Mouse (Mus musculus) G1E (cell line): Measurements from ENCODE around the gene 9330182L06Rik. TPM values are rescaled to one million over a fixed set of nuclear protein-coding genes. Genes with fewer than 3 reads are reported as not detected.

ENCODE experiments used
- ATAC-seq: 2 replicates; pipeline ENCODE4 v1.8.0; 2016; ENCODE audit warnings: mild to moderate bottlenecking; ENCODE audit not compliant: insufficient number of reproducible peaks, poor library complexity, low FRiP score, severe bottlenecking; ENCODE audit errors: extremely low read depth
- DNase-seq: peaks from one replicate; pipeline ENCODE4 v3.0.0; 2012; ENCODE audit warnings: low spot score
- H3K27me3 ChIP-seq: 2 replicates; pipeline ENCODE4 v1.6.1; 2012; ENCODE audit warnings: mild to moderate bottlenecking, low read length, inconsistent platforms; ENCODE audit not compliant: insufficient read depth
- H3K36me3 ChIP-seq: replicated peaks from 2 replicates; pipeline ENCODE3; 2012; ENCODE audit warnings: mild to moderate bottlenecking, inconsistent platforms
- H3K4me1 ChIP-seq: 2 replicates; pipeline ENCODE4 v1.6.1; 2012; ENCODE audit warnings: low read depth, low read length, inconsistent platforms, mixed read lengths; ENCODE audit not compliant: insufficient read depth
- H3K4me3 ChIP-seq: 2 replicates; pipeline ENCODE4 v1.5.1; 2012; ENCODE audit warnings: low read depth, mild to moderate bottlenecking, inconsistent platforms, low read length, moderate library complexity, mixed read lengths
- H3K9me3 ChIP-seq: replicated peaks from 2 replicates; pipeline ENCODE4 v1.6.1; 2012; ENCODE audit warnings: inconsistent platforms
- CTCF ChIP-seq: IDR thresholded peaks from 2 replicates; pipeline ENCODE4 v1.5.1; 2012; ENCODE audit warnings: low read depth, low read length, inconsistent platforms, mixed read lengths
- GATA1 ChIP-seq: IDR thresholded peaks from 2 replicates; pipeline ENCODE4 v1.6.1; 2012; ENCODE audit warnings: borderline replicate concordance, low read length, inconsistent platforms, mixed read lengths
- GATA2 ChIP-seq: IDR thresholded peaks from 2 replicates; pipeline ENCODE4 v1.6.1; 2012; ENCODE audit warnings: low read depth, low read length, inconsistent platforms, borderline replicate concordance
- POLR2AphosphoS5 ChIP-seq: IDR thresholded peaks from 2 replicates; pipeline ENCODE4 v1.6.1; 2012; ENCODE audit warnings: low read depth, low read length, inconsistent platforms; ENCODE audit not compliant: insufficient replicate concordance
- TAL1 ChIP-seq: conservative IDR thresholded peaks from 2 replicates; pipeline ENCODE4 v1.6.1; 2012; ENCODE audit warnings: low read depth, low read length, inconsistent platforms, mixed read lengths
- polyA plus RNA-seq: library from polyadenylated mRNA; stranded (reverse); fragments of >175 nt; gene quantifications from 2 replicates; pipeline ENCODE4 v1.2.3, GENCODE M21; 2012
- total RNA-seq, 2 experiments: library from RNA; stranded (forward) in 1 of 2; stranded (reverse) in 1 of 2; fragments of 200-1000 nt in 1 of 2; fragments of >200 nt in 1 of 2; fragmentation: Nextera tagmentation in 1 of 2; gene quantifications; 2 replicates each; pipeline ENCODE4 v1.2.3; 2014 to 2017

The 9330182L06Rik gene
- total and polyA plus RNA-seq, 3 experiments, result 0.16 TPM; not detected in 2

DNA sequence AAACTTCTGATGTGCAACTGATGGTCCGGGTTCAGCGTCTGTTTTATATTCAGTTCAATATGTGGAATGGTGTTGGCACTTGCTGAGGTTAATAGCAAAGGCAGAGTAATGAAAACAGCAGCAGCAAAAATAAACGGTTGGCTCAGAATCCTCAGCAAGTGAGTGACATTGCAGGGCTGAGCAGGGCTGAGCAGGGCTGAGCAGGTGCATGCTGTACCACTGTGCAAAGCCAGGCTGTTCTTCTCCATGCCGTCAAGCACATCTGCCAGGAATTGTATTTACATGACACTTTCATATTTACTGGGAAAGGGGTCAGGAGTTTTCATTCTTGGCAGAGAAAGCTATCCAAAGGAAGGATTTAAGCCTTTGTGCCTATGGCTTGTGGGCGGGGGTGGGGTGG, 78.7 kb downstream of the 9330182L06Rik start:
- no peaks in the 10 kb centered on the region for H3K9me3 ChIP-seq
- no peaks in the 10 kb centered on the region for H3K4me1 ChIP-seq
- TF ChIP-seq GATA2 (no peak), POLR2AphosphoS5 (no peak), GATA1 (no peak), TAL1 (no peak), CTCF (no peak)
- ATAC-seq (no peak), DNase-seq (no peak)
- no peaks in the 10 kb centered on the region for H3K27me3 ChIP-seq
- no peaks in the 10 kb centered on the region for H3K36me3 ChIP-seq
- H3K4me3 ChIP-seq, result no peak overlapping the region

DNA sequence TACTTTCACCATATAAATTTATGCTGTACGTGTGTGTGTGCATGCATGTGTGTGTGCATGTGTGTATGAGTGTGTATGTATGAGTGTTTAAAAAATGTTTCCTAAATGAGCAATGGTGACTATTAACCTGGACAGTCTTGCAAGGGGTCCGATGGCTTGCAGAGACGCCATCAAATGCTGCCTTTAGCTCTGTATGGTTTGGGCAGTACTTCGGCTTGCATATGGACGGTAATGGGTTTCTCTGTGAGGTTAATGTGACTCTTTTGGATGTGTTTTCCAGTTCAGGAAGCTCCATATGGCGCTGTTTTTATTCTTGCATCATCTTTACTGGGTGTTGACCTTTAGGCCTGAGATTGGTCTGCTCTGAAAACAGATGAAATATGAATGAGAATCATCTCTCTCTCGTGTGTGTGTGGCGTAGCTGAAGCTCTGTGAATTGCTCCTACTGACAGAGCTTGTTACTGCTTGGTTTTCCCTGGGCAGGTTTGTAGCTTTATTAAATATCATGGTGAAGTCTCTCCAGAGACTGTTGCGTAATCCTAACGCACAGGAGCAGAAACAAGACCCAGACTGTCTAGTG, 79.2 kb downstream of the 9330182L06Rik start:
- H3K4me1 ChIP-seq, result no peaks in the 10 kb centered on the region
- H3K9me3 ChIP-seq, result no peaks in the 10 kb centered on the region
- no peaks in the 10 kb centered on the region for H3K27me3 ChIP-seq
- DNase-seq (no peak), ATAC-seq (no peak)
- no peaks in the 10 kb centered on the region for H3K36me3 ChIP-seq
- TF ChIP-seq CTCF, result no peak
- no peak for TF ChIP-seq POLR2AphosphoS5
- no peak for TF ChIP-seq GATA2
- TF ChIP-seq TAL1, result no peak
- no peak for TF ChIP-seq GATA1
- H3K4me3 ChIP-seq, result no peak overlapping the region

DNA sequence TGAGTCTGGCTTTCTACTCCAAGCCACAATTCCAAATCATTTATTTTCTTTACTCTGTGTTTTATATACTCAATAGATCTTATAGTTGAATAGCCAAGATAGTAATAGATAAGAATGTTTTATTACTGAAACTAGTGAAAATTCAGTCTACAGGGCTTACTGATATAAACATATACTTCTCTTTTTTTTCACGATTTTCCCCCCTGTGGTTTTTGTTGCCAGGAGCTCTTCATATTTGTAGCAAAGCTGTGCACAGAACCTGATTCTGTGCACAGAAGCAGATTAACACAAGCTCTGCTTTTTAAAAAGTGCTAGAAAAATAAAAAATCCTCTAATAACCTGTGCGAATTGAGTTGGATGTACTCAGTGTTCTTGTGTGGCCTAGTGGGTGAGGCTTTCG, 79.7 kb downstream of the 9330182L06Rik start:
- Histone ChIP-seq H3K9me3 (no peaks in the 10 kb centered on the region), H3K27me3 (no peaks in the 10 kb centered on the region), H3K36me3 (no peaks in the 10 kb centered on the region), H3K4me1 (no peaks in the 10 kb centered on the region), H3K4me3 (no peak overlapping the region)
- TF ChIP-seq TAL1, result no peak
- no peak for TF ChIP-seq GATA2
- no peak for TF ChIP-seq CTCF
- TF ChIP-seq POLR2AphosphoS5, result no peak
- no peak for TF ChIP-seq GATA1
- ATAC-seq (no peak), DNase-seq (no peak)

DNA sequence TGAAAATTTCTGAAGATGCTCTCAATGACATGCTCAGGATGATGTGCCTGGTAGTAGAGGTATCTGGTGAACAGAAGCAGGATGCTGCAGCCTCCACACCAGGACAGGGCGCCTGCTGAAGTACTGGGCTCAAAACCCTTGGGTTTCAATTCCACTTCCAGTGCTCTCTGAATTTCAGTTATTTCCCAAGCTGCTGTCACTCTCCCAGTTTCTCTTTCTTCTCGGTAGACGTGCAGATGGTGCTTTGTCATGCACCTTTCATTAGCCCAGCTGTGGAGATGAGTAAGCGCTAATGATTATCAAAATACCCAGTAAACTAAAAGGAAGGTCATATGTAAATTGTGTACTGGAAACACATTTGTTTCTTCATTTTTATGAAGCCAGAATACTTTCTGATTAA, 80.6 kb downstream of the 9330182L06Rik start:
- Histone ChIP-seq H3K9me3 (no peaks in the 10 kb centered on the region), H3K27me3 (no peaks in the 10 kb centered on the region), H3K4me1 (no peaks in the 10 kb centered on the region), H3K4me3 (no peak overlapping the region), H3K36me3 (no peaks in the 10 kb centered on the region)
- no peak for TF ChIP-seq GATA2
- TF ChIP-seq POLR2AphosphoS5, result no peak
- no peak for TF ChIP-seq TAL1
- no peak for TF ChIP-seq GATA1
- TF ChIP-seq CTCF, result no peak
- ATAC-seq (no peak), DNase-seq (no peak)

DNA sequence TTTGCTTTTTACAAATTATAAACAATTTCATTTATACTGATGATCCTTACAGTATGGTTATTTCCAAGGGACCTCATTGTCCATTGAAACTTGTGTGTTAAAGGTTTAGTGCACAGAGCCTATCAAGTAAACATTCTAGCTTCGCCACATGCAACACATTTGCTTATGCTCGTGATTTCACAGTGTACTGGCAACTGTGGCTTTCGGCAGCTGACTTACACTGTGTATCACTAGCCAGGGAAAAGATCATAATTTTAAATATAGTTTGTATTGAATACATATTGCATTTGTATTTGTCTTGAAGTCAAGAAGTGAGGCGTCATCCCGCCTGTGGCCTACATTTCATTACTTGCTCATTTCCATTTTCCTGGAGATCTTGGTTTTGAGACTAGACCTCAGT, 86.2 kb downstream of the 9330182L06Rik start:
- DNase-seq (no peak), ATAC-seq (no peak)
- TF ChIP-seq POLR2AphosphoS5, result no peak
- H3K4me1 ChIP-seq, result no peaks in the 10 kb centered on the region
- H3K9me3 ChIP-seq, result no peaks in the 10 kb centered on the region
- no peak overlapping the region for H3K4me3 ChIP-seq
- no peaks in the 10 kb centered on the region for H3K36me3 ChIP-seq
- no peaks in the 10 kb centered on the region for H3K27me3 ChIP-seq

DNA sequence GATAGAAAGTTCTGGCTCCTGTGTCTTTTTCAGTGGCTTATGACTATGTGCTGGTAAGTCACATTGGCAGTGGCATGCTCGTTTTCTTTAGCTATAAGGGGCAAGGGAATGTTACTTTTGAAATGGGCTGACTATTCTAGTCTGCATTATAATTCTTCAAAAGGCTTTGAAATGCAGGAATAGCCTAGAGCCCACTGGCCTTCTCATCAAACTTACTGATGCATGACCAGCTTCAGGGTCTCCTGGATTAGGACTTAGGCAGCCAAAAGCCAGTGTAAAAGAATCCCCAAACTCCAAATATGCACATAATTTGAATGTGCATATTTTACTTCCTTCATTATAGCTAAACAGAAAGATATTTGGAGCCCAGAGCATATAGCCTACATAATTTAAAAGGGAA, 86.7 kb downstream of the 9330182L06Rik start:
- Histone ChIP-seq H3K36me3 (no peaks in the 10 kb centered on the region), H3K27me3 (no peaks in the 10 kb centered on the region), H3K9me3 (no peaks in the 10 kb centered on the region), H3K4me3 (no peak overlapping the region), H3K4me1 (no peaks in the 10 kb centered on the region)
- DNase-seq (no peak), ATAC-seq (no peak)
- no peak for TF ChIP-seq CTCF
- no peak for TF ChIP-seq GATA1
- no peak for TF ChIP-seq POLR2AphosphoS5
- no peak for TF ChIP-seq GATA2

DNA sequence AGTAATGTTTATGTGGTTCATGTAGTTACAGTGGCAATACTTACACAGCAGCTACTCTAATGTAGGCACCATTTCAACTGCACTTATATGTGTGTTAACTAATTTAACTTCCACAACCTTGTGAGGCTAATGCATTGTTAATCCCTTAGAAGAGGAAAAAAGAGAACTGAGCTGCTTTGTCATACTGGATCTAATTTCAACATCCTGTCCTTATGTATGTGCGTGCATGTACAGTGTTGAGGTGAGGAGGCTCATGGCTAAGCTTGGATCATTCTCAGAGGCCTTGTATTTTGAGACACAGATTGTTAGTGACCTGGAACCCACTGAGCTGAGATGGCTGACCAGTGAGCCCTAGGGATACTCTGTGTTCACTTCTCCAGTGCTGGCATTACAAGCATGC, 88.3 kb downstream of the 9330182L06Rik start:
- Histone ChIP-seq H3K4me1 (no peaks in the 10 kb centered on the region), H3K36me3 (no peaks in the 10 kb centered on the region), H3K9me3 (no peaks in the 10 kb centered on the region), H3K27me3 (no peaks in the 10 kb centered on the region), H3K4me3 (no peak overlapping the region)
- DNase-seq (no peak), ATAC-seq (no peak)
- TF ChIP-seq GATA2 (no peak), GATA1 (no peak), CTCF (no peak), POLR2AphosphoS5 (no peak), TAL1 (no peak)
